Mouse (Mus musculus): ENCODE data around the gene Pnmal2. TPM values are rescaled to one million over a fixed set of nuclear protein-coding genes. Genes with fewer than 3 reads are reported as not detected.

Gene Pnmal2
- 2.0 and 3.2 TPM in 2 replicates for polyA plus RNA-seq (2012; rRNA removed)

DNA sequence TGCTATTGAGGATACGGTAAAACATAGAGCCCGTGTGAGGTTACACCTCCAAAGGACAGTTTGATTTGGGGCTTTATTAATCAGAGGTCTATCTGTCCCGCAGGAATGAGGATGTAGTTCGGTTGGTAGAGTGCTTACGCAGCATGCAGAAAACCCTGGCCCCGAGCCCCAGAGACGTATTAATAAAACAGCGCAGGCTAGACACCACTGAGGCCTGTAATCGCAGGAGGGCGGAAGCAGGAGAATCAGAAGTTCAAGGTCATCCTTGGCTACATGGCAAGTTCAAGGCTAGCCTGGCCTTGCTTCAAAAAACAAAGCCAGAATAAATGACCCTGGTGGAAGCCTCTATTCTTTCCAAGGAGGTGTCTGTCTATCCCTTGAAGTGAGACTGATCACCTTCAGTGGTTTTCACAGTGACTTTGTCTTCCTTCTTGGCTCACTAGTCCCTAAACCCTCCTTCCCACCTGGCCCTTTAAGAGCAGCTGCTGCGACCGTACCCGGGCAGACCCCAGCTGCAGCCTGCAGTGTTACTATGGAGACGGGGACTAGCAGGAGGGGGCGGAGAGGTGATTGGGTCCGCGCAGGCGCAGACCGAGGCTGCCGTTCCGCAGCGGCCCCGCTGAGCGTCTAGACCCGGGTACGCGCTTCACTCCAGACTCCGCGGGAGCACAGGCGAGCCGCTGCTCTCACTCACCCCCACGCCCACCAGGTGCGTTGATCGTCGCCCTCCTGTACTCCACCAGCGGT lies at the start of gene Pnmal2:
TSS of gene Pnmal2 (plus strand) at position 622 of the 747 bp plus-strand sequence.
- Histone ChIP-seq H3K4me3 (replicated peaks; ENCODE audit: extremely low read depth, low read depth, low read length) (peak within 1 kb of the TSS; percentile 57), H3K4me1 (ENCODE audit: control insufficient read depth, insufficient read depth, low read length) (peaks cover 6% of the 10 kb centered on the region)
- peak; percentile 26; the same call in 1 of the 2 replicates for TF ChIP-seq POLR2A (IDR thresholded peaks at IDR 0.05; ENCODE audit: borderline replicate concordance, extremely low read depth, low read depth, low read length)
- TF ChIP-seq CTCF (IDR thresholded peaks at IDR 0.05; ENCODE audit: insufficient read depth, low read length) = no peak
- WGBS = 20% methylated on average over 36 of the region's 36 CpGs
- DNase-seq = peak; percentile 36

DNA sequence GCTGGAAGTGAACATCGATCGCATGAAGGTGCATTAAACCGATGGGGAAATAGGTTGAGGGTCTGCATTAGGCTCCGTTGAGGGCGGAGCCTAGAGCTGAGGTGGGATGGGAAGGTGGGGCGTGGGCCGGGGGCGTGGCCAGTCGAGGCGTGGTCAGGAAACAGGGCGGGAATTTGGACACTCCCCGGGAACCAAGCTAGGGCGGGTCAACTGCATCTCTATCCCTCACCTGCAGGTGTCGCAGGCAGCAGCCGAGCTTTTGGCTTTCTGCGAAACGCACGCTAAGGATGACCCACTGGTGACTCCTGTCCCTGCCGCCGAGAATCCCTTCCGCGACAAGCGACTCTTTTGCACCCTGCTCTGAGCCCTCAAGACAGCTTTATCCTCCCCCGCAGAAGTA lies 49.5 kb upstream of the Pnmal2 start:
- DNase-seq = peak; percentile 74
- TF ChIP-seq POLR2A (IDR thresholded peaks at IDR 0.05; ENCODE audit: borderline replicate concordance, extremely low read depth, low read depth, low read length) = no peak
- peak; percentile 91 for TF ChIP-seq CTCF (IDR thresholded peaks at IDR 0.05; ENCODE audit: insufficient read depth, low read length)
- no peak overlapping the region for H3K4me3 ChIP-seq (replicated peaks; ENCODE audit: extremely low read depth, low read depth, low read length)
- under 1% methylated on average over 23 of the region's 24 CpGs for WGBS
- H3K4me1 ChIP-seq (ENCODE audit: control insufficient read depth, insufficient read depth, low read length) = 0 out of 2 replicates have a peak, but pooled peaks cover 2% of the 10 kb centered on the region

DNA sequence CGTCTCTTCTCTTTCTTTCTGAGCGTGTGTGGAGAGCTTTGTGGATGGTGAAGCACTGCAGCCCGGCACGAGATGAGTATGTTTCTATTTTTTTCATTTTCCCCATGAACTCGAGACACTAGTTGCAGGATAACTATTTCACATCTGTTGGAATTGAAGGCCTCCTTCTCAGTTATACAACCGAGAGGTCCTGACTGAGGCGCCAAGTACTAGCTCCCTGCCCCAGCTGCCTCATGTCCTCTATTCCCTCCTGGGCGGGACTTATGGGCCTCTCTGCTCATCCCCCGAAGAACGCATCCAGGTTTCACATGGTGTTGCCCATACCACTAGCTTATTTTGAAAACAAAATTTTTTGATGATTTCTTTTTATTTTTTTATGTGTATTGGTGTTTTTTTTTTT lies 49.0 kb upstream of the Pnmal2 start:
- 0 out of 2 replicates have a peak, but pooled peaks cover 2% of the 10 kb centered on the region for H3K4me1 ChIP-seq (ENCODE audit: control insufficient read depth, insufficient read depth, low read length)
- 37% methylated on average over 10 of the region's 10 CpGs for WGBS
- no peak for TF ChIP-seq CTCF (IDR thresholded peaks at IDR 0.05; ENCODE audit: insufficient read depth, low read length)
- no peak for DNase-seq
- no peak overlapping the region for H3K4me3 ChIP-seq (replicated peaks; ENCODE audit: extremely low read depth, low read depth, low read length)

DNA sequence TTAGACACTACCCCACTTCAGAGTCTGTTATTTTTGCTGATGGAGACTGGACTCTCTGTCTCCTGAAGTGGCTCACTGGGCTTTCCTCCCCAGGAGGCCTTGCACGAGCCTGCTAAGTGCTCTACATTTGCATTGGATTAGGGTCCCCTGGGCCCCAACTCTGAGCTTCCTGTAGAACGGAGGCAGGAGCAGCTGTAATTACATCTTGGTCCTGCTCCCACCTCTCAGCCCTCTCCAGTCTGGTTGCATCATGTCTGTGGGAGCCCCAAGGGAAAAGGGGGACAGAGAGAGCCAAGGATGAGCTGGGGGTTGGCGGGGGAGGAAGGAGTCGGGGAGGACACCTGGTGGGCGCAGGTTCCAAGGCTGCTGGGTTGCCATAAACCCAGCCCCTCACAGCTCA lies 44.0 kb upstream of the Pnmal2 start:
- TF ChIP-seq POLR2A (IDR thresholded peaks at IDR 0.05; ENCODE audit: borderline replicate concordance, extremely low read depth, low read depth, low read length) = no peak
- TF ChIP-seq CTCF (IDR thresholded peaks at IDR 0.05; ENCODE audit: insufficient read depth, low read length) = no peak
- WGBS = 55% methylated on average over 5 of the region's 5 CpGs
- H3K4me1 ChIP-seq (ENCODE audit: control insufficient read depth, insufficient read depth, low read length) = no peaks in the 10 kb centered on the region
- no peak overlapping the region for H3K4me3 ChIP-seq (replicated peaks; ENCODE audit: extremely low read depth, low read depth, low read length)
- no peak for DNase-seq

DNA sequence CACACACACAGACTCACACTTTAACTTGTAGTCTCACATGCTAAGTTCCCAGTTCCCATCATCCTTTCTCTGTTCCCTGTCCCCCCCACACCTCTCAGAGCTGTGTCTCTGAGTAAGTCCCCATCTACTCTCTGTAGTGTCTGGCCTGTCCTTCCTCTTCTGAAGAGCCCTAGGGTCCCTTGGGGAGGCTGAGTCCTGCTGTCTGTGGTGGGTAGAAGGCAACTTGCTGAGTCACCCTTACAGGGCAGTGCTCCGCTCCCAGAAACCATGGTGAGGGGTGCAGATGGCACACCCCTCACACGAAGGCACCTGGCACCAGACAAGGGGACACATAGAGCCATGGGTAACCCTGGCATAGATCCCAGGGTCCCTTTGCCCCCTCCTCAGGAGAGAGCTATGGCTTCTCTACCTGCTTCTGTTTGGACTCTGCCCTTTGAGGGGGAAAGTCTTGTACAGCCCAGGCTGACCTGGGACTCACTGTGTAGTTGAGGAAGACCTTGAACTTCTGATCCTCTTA lies 41.0 kb upstream of the Pnmal2 start:
- WGBS = 89% methylated on average over 2 of the region's 2 CpGs
- DNase-seq = no peak
- Histone ChIP-seq H3K4me1 (ENCODE audit: control insufficient read depth, insufficient read depth, low read length) (peaks cover 9% of the 10 kb centered on the region; the same call in 1 of the 2 replicates), H3K4me3 (replicated peaks; ENCODE audit: extremely low read depth, low read depth, low read length) (no peak overlapping the region)
- TF ChIP-seq CTCF (IDR thresholded peaks at IDR 0.05; ENCODE audit: insufficient read depth, low read length) = no peak
- no peak for TF ChIP-seq POLR2A (IDR thresholded peaks at IDR 0.05; ENCODE audit: borderline replicate concordance, extremely low read depth, low read depth, low read length)

DNA sequence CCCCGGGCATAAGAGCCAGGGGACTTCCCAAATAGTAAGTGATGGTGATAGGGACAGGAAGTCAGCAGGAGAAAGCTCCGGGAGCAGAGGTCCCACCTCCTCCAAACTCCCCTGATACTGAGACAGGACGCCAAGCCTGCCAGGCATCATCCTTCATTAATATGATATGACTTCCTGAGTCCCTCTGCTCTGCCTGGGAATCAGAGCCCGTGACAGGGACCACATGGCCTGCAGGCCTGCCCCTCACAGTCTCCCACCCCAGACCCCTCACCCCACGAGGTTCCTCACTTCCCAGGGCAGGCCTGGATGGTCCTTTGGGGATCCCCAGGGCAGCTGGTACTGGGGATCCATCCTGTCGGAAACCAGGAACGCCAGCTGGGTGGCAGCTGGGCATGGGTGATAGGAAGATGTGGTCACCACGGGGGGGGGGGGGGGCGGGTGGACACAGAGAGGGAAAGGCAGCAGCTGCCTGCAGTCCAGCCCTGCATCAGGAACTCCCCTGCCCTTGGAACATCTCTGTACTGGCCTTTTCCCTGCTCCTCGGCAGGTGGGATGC lies 40.3 kb upstream of the Pnmal2 start:
- TF ChIP-seq POLR2A (IDR thresholded peaks at IDR 0.05; ENCODE audit: borderline replicate concordance, extremely low read depth, low read depth, low read length) (no peak), CTCF (IDR thresholded peaks at IDR 0.05; ENCODE audit: insufficient read depth, low read length) (no peak)
- WGBS = 43% methylated on average over 9 of the region's 10 CpGs
- Histone ChIP-seq H3K4me3 (replicated peaks; ENCODE audit: extremely low read depth, low read depth, low read length) (no peak overlapping the region), H3K4me1 (ENCODE audit: control insufficient read depth, insufficient read depth, low read length) (peaks cover 9% of the 10 kb centered on the region; the same call in 1 of the 2 replicates)
- no peak for DNase-seq

DNA sequence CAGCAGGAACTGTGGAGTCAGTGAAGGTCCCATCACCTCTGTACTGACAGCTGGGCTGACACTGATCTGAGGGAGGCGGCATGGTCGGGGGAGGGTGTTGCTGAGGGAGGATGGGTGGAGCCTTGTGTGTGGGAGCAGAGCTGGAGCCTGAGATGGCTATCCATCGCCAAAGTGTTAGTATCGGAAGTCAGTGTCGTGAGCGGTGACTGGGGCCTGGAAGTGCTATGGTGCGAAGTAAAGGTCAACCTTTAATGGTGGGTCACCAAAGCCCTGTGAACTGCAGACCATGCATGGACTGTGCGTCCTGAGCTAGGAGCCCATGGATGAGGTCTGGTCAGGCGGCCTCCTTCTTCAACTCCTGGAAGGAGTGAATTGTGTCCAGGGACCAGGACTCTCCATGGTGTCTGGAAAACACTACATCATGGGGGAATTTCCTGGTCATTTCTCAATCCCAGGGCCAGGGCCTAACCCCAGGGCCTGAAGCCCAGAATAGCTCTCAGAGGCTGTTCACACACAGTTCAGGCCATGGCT lies 38.9 kb upstream of the Pnmal2 start:
- Histone ChIP-seq H3K4me1 (ENCODE audit: control insufficient read depth, insufficient read depth, low read length) (peaks cover 9% of the 10 kb centered on the region; the same call in 1 of the 2 replicates), H3K4me3 (replicated peaks; ENCODE audit: extremely low read depth, low read depth, low read length) (no peak overlapping the region)
- TF ChIP-seq CTCF (IDR thresholded peaks at IDR 0.05; ENCODE audit: insufficient read depth, low read length) (no peak), POLR2A (IDR thresholded peaks at IDR 0.05; ENCODE audit: borderline replicate concordance, extremely low read depth, low read depth, low read length) (no peak)
- WGBS = 62% methylated on average over 9 of the region's 9 CpGs
- DNase-seq = no peak

DNA sequence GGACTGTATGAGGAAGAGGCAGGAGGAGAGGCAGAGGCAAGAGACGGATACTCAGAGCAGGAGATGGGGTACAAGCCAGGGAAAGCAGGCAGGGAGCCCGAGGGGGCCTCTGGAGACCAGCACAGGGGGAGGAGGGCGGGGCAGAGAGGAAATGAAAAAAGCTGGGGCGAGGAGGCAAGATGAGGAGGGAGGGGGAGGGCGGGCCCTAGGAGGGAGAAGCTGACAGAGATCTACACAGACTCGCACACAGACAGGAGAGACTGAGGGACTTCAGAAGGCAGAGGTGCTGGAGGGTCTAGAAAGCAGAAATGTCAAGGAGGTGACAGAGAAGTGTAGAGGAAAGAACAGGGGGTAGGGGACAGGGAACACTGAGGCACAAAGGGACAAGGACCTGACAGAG lies 38.2 kb upstream of the Pnmal2 start, which contains the start of gene Ptgir:
TSS of gene Ptgir (plus strand) at position 210 of the 400 bp plus-strand sequence.
- TF ChIP-seq POLR2A (IDR thresholded peaks at IDR 0.05; ENCODE audit: borderline replicate concordance, extremely low read depth, low read depth, low read length) (no peak), CTCF (IDR thresholded peaks at IDR 0.05; ENCODE audit: insufficient read depth, low read length) (no peak)
- DNase-seq = no peak
- 22% methylated on average over 6 of the region's 6 CpGs for WGBS

DNA sequence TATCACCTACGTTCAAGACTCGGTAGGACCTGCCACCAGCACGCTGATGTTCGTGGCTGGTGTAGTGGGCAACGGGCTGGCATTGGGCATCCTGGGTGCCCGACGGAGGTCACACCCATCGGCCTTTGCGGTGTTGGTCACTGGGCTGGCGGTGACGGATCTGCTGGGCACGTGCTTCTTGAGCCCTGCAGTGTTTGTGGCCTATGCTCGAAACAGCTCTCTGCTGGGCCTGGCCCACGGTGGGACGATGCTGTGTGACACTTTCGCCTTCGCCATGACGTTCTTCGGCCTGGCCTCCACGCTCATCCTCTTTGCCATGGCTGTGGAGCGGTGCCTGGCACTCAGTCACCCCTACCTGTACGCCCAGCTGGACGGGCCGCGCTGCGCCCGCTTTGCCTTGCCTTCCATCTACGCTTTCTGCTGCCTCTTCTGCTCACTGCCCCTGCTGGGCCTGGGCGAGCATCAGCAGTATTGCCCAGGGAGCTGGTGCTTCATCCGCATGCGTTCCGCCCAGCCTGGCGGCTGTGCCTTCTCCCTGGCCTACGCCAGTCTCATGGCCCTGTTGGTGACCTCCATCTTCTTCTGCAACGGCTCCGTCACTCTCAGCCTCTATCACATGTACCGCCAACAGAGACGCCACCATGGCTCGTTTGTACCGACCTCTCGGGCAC lies 37.5 kb upstream of the Pnmal2 start:
- H3K4me3 ChIP-seq (replicated peaks; ENCODE audit: extremely low read depth, low read depth, low read length) = peak overlapping the region; percentile 8
- 92% methylated on average over 41 of the region's 41 CpGs for WGBS
- H3K4me1 ChIP-seq (ENCODE audit: control insufficient read depth, insufficient read depth, low read length) = peaks cover 9% of the 10 kb centered on the region; the same call in 1 of the 2 replicates
- no peak for DNase-seq
- no peak for TF ChIP-seq CTCF (IDR thresholded peaks at IDR 0.05; ENCODE audit: insufficient read depth, low read length)
- TF ChIP-seq POLR2A (IDR thresholded peaks at IDR 0.05; ENCODE audit: borderline replicate concordance, extremely low read depth, low read depth, low read length) = no peak

More for the DNA sequence above, 38.2 kb upstream of the Pnmal2 start, which contains the start of gene Ptgir:
- Histone ChIP-seq H3K4me1 (ENCODE audit: control insufficient read depth, insufficient read depth, low read length) (peaks cover 9% of the 10 kb centered on the region; the same call in 1 of the 2 replicates), H3K4me3 (replicated peaks; ENCODE audit: extremely low read depth, low read depth, low read length) (no peak within 1 kb of the TSS)

All from lung, adult 2 months (tissue).